Comparison of ENCODE assay signal across 27 mouse cellular contexts in the genomic region with DNA sequence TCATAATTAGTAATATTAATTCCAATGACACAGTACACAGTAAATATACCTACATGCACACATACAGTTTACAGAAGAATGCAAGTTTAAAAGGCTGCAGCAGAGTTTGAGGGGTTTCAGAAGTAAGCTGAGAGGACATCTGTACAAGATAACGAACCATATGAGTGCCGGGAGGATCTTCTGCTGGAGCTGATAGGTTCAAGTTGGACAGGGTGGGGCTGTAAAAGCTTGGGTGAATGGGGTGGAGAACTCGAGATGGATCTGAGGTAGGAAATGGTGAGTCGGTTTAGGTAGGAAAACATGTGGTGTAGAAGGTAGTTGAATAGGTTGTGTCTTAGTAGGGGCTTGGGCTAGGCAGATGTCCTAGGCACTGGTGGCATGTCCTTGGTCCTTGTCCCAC.
"Had no signal": no experiment of that assay in that cellular context is flagged by ENCODE, and none has a peak within 500 bp of the region (broad histone marks: within the 10 kb centered on the region; RNA-seq: fewer than 3 reads in every experiment).

No protein-coding gene starts in this region.

- H3K27ac ChIP-seq: gastrocnemius, adult 2 months; heart, embryonic 10.5 days; hindbrain, embryonic 10.5 days; hindbrain, embryonic 12.5 days; hindbrain, embryonic 14.5 days; intestine, embryonic 15.5 days; kidney, embryonic 15.5 days; kidney, postnatal 0 days; limb, embryonic 13.5 days; limb, embryonic 15.5 days; liver, embryonic 15.5 days had no signal

- H3K9me3 ChIP-seq: heart, embryonic 10.5 days; heart, embryonic 12.5 days; hindbrain, embryonic 12.5 days; intestine, embryonic 15.5 days; limb, embryonic 13.5 days; limb, embryonic 15.5 days; liver, embryonic 15.5 days had no signal

- ATAC-seq: hindbrain, embryonic 16.5 days; inflammation-experienced regulatory T-cells, adult 6 months; intestine, embryonic 15.5 days; intestine, postnatal 0 days had no signal

- H3K4me3 ChIP-seq: gastrocnemius, adult 2 months; heart, embryonic 10.5 days; heart, embryonic 12.5 days; hindbrain, embryonic 10.5 days; hindbrain, embryonic 12.5 days; intestine, embryonic 15.5 days; kidney, embryonic 15.5 days; limb, embryonic 13.5 days; limb, embryonic 15.5 days; liver, embryonic 15.5 days had no signal

- DNase-seq: gastrocnemius, adult 2 months; gastrocnemius, postnatal 10 days; gastrocnemius, postnatal 25 days; heart, adult 18-20 months; heart, postnatal 10 days; heart, postnatal 4 days; kidney, adult 18-20 months; kidney, adult 9 months; kidney, postnatal 14 days; kidney, postnatal 36 days; layer of hippocampus, adult 9-11 months; layer of hippocampus, postnatal 36 days; left cerebral cortex, postnatal 4 days had no signal

- H3K4me1 ChIP-seq: heart, embryonic 10.5 days; heart, embryonic 12.5 days; hindbrain, embryonic 10.5 days; hindbrain, embryonic 12.5 days; intestine, embryonic 15.5 days; kidney, embryonic 15.5 days; limb, embryonic 13.5 days; limb, embryonic 15.5 days; liver, embryonic 15.5 days had no signal

- H3K36me3 ChIP-seq: heart, embryonic 10.5 days; heart, embryonic 12.5 days; hindbrain, embryonic 10.5 days; hindbrain, embryonic 12.5 days; intestine, embryonic 15.5 days; kidney, embryonic 15.5 days; limb, embryonic 13.5 days; limb, embryonic 15.5 days; liver, embryonic 15.5 days had no signal

- H3K9ac ChIP-seq: heart, embryonic 12.5 days; hindbrain, embryonic 12.5 days; hindbrain, embryonic 14.5 days; intestine, embryonic 15.5 days; kidney, embryonic 15.5 days; limb, embryonic 13.5 days; limb, embryonic 15.5 days; liver, embryonic 15.5 days had no signal

- H3K27me3 ChIP-seq: heart, embryonic 12.5 days; hindbrain, embryonic 12.5 days; intestine, embryonic 15.5 days; kidney, embryonic 15.5 days; limb, embryonic 13.5 days; limb, embryonic 15.5 days; liver, embryonic 15.5 days had no signal

- H3K4me2 ChIP-seq: heart, embryonic 12.5 days; hindbrain, embryonic 12.5 days; hindbrain, embryonic 14.5 days; intestine, embryonic 15.5 days; kidney, embryonic 15.5 days; limb, embryonic 13.5 days; limb, embryonic 15.5 days; liver, embryonic 15.5 days had no signal
